Mouse (Mus musculus) layer of hippocampus, adult 11-12 months (tissue): ENCODE measurements at regions not wholly inside any gene's neighbourhood (a gene's known extent, or its start where the extent isn't known, plus 50 kb on each side); places are given as distances from the start of the nearest gene placed in this dataset.

Experiments used
- DNase-seq: peaks from one replicate; pipeline ENCODE4 v3.0.0; 2022; ENCODE audit warnings: low spot score

DNA sequence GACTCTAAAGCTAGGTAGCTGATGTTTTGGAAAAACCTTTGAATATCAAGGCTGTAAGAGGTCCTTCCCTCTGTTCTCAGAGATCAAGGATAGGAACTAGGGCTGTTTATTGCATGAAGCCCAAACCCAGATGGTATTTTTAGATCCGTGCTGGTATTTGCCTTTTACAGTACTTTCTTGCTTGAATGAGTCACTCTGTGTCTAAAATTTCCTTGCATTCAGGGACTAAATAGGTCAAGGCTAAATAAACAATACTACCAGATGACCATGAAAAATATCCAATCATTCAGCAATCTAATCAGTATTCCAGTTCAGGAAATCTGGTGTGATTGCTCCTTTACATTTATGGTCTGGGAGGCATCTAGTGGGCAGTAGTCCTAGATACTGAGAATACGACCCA is 243.6 kb downstream of the Btg1 start:
- no peak for DNase-seq

DNA sequence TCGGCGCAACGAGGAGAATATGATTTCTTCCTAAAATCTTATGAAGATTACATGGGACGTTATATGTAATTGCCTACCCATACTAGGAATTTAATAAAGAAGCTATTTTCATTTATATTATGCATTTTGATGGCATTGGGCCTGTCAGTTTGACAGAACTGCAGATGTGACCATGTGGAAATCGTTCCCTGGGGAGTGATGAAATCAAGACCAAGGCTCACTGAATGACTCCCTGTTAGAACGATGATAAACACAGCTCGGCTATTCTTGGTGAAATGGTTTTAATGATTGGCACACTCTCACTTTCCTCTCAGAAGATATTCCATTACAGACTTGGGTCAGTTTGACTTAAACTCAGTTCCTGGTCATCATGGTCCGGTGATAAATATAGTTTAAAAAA is 246.4 kb downstream of the Btg1 start:
- no peak for DNase-seq

GRCm38 (mm10) chr10:96866468-96866867 is 249.7 kb downstream of the Btg1 start:
- no peak for DNase-seq

GRCm38 (mm10) chr10:96871559-96872160 is 254.9 kb downstream of the Btg1 start:
- DNase-seq, result peak; percentile 6

DNA sequence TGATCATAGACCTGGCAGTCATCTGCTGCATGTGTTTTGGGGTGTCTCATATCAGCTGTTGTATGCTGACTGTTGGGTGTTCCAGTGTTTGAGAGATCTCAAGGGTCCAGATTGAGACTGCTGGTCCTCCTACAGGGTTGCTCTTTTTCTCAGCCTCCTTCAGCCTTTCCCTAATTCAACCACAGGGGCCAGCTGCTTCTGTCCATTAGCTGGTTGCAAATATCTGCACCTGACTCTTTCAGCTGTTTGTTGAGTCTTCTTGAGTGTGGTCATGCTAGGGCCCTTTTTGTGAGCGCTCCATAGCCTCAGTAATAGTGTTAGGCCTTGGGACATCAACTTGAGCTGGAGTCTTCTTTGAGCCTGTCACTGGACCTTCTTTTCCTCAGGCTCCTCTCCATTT is 257.8 kb downstream of the Btg1 start:
- no peak for DNase-seq

DNA sequence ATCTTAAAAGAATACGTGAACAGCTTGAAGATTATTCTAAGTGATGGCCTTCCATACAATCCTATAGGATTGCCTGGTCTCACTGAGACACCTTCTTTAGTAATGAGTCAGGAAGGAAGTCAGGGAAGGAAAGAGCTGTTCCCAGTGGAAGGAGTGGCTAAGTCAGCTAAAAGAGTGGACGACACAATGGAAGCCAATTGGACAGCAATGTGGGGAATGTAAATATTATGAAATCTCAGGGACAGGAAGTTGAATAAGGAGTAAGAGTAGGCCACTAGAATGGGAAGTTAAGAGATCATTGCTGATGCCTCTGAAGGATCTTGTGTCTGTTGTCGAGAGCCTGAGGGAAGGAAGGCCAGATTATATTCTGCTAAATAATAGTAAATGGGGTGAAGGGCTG is 258.9 kb downstream of the Btg1 start:
- no peak for DNase-seq

DNA sequence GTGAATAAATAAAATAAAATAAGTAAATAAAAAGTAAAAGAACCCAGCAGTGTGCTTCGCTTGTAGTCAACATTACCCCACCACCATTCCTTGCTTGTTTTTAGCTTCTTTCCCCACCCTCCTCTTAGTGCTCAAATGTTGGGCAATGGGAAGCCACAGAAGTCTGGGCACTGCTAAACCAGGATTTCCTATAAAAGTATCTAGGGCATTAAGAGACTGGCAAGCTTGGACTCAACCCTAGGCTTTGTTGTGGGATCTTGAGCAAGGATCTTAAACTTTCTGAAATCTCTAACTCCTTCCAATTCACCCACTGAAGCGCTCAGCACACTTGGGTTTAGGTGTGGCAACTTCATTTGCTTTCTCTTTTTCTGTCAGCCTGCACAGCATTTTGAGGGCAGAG is 262.6 kb downstream of the Btg1 start:
- no peak for DNase-seq

- DNase-seq, result no peak
Observed at GRCm38 (mm10) chr10:96880771-96881170, 264.0 kb downstream of the Btg1 start.

DNA sequence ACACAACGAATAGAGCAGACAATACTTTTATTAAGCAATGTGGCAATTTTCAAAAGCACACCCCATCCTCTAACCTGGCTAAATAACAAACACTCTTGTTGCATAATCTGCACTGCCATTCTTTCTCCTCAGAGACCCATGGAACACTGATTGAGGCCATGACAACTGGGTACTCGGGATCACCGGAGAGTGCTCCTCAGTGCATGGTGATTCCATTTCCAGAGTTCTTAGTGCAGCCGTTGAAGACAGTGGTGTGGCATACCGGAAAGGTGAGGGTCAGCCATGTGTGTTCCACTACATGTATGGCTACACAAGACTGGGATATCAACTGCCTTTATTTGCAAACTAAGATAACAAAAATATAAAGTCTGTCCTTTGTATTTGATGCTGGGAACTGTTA is 264.4 kb downstream of the Btg1 start:
- no peak for DNase-seq

DNA sequence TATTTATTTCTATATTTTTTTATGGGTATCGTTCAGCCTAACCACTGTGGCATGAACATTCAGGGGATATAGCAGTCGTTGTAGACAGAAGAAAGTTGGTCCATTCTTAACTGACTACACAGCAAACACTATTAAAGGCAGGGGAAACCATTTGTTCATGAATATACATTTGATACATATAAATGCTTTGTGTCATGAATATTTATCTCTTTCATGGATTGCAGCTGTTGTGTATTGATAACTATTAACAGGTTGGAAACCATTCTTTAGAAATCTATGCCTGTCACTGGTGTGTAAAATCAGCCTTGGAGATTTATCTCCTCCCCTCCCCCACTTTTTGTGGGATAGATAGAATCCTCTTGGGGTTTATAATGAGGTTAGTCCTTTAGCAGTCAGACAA is 264.9 kb downstream of the Btg1 start:
- DNase-seq, result no peak

GRCm38 (mm10) chr10:96901150-96901549 is 284.3 kb downstream of the Btg1 start:
- DNase-seq, result no peak

- DNase-seq, result no peak
Observed at GRCm38 (mm10) chr10:96905098-96905809, 288.4 kb downstream of the Btg1 start.

DNA sequence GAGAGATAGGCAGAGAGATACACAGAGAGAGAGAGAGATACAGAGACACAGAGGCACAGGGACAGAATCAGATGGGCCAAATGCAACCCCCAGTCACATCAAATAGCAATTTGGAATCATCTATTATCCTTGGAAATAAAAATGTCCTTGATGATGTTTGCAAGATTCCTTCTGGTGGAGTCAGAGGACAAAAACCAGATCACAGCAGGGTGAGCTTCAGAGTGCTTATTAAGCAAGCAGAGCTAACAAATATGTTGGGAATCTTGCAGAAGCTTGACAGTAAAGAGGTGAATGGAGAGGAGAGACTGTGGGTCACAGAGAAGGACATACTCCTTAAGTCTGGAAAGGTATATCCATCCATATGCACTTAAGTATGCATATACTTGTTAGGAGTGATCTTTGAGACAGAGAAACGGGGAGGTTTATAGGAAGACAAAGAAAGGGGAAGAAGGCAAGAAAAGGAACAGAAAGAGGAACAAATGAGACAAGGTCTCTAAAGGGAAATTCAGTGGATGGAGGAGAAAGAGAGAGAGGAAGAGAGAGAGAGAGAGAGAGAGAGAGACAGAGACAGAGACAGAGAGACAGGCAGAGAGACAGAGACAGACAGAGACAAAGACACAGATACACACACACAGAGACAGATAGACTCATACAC is 293.0 kb downstream of the Btg1 start:
- no peak for DNase-seq

GRCm38 (mm10) chr10:96921181-96921580 is 304.4 kb downstream of the Btg1 start:
- peak; percentile 53 for DNase-seq

DNA sequence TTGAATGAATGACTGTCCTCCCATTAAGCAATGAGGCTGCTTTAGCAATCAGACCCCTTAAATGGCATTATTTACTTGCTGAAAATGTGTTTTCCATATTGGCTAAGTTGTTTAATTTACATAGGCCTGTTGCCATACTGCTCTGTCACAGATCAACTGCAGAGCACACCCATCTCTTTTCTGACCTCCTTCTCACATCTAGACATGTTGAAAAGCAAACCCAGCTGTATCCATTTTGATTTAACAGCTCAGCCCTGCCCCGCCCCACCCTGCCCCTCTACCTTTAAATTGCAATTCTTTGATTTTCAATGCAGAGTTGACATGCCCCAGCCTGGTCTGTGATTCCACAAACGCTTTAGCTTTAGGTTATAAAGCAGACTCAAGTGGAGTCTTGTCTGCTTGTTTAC is 307.5 kb downstream of the Btg1 start:
- no peak for DNase-seq

- DNase-seq, result no peak
Observed at GRCm38 (mm10) chr10:96924722-96925121, 307.9 kb downstream of the Btg1 start.

DNA sequence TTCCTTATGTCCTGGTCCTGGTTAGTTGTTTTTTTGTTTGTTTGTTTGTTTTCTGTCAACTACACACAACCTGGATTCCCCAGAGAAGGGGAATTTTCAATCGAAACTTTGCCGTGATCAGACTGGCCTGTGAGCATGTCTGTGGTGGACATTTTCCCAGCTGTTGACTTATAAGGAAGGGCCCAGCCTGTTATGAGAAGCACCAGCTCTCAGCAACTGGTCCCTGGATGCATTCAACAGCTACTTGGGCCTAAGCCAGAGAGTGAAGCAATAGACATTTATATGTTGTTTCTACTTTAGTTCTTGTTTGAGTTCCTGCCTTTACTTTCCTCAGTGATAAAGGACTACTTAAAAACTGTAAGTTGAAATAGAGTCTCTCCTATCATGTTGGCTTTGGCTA is 309.0 kb downstream of the Btg1 start:
- no peak for DNase-seq

GRCm38 (mm10) chr10:96934661-96935060 is 317.9 kb downstream of the Btg1 start:
- peak; percentile 57 for DNase-seq

DNA sequence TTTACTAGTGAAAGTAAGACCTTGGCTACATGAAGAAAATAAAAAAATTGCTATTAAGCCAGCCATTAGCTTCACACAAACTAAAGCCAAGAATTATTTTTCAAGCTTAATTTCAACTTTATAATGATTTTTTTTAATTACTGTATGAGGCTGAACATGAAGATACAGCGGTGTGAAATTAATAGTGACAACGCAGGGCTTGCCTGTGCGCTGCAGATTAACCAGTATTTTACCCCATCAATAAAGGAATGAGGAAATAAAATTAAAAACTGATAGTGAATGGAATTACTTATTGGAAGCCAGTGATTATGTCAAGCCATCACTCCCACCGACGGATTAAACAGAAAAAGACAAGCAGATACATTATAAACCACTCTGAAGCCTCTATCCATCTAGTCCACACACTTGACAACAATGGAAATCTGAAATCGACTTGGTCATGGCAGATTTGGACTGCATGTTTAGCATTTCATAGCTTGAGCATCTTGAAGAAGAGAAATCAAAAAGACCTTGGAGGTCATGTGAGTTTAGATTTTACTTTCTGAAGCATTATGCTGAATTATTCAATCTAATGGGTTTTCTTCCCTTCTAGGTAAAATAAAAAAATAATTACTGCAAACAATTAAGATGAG is 324.2 kb downstream of the Btg1 start:
- DNase-seq, result no peak

- DNase-seq, result no peak
Observed at GRCm38 (mm10) chr10:96944229-96944628, 327.4 kb downstream of the Btg1 start.

GRCm38 (mm10) chr10:96947971-96948370 is 331.2 kb downstream of the Btg1 start:
- no peak for DNase-seq

DNA sequence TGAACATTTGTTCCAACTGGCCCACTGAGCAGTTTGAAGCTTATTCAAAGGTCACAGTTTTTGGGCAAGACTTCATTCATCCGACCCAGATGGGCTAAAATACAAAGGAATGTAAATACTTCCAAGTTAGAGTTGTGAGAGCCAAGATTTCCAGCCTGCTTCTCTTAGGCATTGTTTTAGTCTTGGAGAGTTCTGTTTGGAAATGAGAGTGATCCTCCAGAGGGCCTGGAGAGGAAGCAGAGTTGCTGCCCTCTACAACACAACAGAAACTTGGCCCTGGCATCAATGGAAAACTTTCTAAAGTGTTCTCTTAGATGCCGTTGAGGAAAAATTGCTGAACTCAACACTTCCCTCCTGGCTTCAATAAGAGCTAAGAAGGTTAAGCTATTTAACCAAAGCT is 332.1 kb downstream of the Btg1 start:
- no peak for DNase-seq
